Mouse (Mus musculus): ENCODE measurements around the gene Cobll1. TPM values are rescaled to one million over a fixed set of nuclear protein-coding genes. Genes with fewer than 3 reads are reported as not detected.

The Cobll1 gene
- total RNA-seq, 2 experiments from 2014 or later = 44.8 to 47.4 TPM

DNA sequence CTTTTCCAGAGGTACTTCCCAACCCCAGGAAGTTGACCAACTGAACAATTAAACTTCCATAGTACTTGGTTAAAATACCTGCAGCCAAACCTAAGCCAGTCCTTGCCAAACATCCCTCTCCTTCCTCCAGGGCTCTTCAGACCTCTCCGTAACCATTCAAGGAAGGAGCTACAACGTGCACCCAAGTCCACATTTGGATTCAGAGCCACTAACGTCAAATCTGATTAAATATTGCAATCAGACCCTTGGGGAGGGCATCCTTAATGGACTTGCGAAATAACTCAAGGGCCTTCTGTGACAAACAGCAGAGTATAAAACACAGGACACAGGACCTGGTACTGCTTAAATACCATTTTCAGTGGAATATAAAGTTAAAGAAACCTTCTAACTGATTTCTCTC lies 126.0 kb downstream of the Cobll1 start:
- intact Hi-C loops (cut with DNase I) = no loop called here
- DNase-seq = no peak

DNA sequence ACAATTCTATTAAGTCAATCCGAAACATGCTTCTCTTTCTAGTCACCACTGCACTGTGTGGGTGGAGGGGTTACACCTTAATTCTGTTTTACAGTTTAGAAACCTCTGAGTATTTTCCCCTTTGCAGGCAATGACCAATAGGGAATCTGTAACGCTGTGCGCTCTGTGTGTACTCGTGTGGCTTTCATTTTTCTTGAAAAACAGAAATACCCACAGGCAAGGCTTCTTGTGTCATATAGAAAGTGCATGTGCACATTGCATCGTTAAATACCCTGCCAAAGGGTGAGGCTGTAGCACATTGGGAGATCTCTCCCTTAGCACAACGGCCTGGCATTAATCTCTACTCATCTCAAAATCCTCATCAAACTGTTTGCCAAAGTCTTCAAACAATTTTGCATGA lies 134.6 kb downstream of the Cobll1 start:
- intact Hi-C loops (cut with DNase I) = no loop called here

DNA sequence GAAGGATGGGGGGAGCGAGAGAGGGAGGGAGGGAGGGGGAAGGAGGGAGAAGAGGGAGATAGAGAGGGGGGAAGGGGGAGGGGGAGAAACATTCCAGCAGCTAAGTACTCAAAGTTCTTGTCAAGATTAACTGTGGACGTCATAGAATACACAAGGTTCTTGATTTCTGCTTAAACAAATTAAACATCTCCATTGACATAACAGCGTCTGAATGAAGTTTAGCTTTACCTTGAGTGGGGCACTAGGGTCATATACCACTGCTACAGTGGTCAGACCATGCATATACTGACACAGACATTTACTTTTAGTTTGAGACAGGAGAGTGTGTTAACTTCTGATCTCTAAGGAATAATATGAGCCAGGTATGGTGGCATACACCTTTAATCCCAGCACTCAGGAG lies 135.4 kb downstream of the Cobll1 start:
- intact Hi-C loops (cut with DNase I) = no loop called here
- no peak for DNase-seq

More for the DNA sequence above, 134.6 kb downstream of the Cobll1 start:
- DNase-seq = no peak

DNA sequence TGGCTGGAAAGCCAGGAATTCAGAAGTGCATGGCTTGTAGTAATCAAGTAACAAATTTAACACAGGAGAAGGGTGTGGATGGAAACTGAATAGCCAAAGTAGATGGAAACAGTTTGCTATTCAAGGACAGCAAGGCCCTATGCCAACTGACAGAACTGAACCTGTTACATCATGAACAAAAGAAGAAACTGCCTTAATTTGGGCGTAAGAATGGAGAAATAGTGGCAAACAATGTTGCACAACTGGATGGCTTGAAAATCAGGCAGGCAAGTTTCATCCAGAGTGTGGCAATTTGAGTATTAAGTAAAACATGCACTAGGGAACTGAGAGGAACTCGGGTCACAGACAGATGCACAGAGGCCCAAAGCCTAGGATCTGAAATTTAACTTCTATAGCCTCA lies 137.8 kb downstream of the Cobll1 start:
- intact Hi-C loops (cut with DNase I) = no loop called here
- no peak for DNase-seq

DNA sequence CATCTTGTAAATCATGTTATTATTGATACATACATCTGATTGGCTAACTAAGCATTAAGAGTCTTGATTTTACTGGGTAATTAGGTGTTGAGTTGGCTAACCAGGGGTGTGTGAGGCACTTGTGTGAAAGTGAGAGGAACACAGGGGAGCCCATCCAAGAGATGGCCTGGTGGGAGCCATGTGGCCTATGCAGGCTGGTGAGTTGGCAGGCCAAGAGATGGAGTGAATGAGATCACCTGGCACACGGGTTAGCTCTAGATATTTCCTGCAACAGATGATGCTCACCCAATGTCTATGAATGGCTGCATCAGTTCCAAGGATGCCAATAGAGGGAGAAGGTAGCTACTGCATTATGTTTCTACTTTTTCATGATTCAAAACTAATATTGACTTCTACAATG lies 139.2 kb downstream of the Cobll1 start:
- intact Hi-C loops (cut with DNase I) = no loop called here
- no peak for DNase-seq

DNA sequence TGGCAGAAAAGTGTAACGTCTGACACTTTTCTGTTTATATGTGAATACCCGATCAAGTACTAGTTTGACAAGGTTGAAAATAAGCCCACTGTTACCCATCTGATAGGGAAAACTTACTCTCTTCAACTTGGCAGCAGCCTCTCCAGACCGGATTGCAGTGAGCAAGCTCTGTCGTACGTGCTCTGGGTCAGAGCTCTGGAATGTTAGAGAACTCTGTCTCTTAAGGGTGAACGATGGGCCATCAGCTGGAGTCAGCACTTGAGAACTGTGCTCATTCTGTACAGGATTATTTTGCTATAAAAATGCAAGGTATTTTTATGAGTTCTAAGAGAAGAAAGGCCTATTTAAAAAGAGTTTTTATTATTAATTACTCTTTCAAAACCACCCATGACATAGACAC lies 143.6 kb downstream of the Cobll1 start:
- intact Hi-C loops (cut with DNase I) = no loop called here
- DNase-seq = no peak

DNA sequence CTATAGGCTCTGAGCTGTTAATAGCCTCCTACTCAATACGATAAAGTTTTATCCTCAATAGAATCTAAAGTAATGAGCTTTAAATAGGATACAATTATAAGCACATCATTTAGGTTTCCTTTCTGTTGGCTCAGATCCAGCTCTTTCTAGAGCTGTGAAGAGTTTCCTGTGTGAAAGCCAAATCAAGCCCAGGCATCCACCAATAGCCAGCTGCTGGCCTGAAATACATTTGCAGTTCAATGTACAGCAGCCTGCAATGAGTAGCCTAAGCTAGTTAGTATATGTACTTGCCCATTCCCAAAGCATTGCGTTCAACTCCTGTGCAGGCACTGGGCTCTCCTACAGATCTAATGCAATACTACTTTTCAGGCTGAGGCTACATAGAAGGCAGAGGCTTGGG lies 145.2 kb downstream of the Cobll1 start:
- intact Hi-C loops (cut with DNase I) = no loop called here
- DNase-seq = no peak

DNA sequence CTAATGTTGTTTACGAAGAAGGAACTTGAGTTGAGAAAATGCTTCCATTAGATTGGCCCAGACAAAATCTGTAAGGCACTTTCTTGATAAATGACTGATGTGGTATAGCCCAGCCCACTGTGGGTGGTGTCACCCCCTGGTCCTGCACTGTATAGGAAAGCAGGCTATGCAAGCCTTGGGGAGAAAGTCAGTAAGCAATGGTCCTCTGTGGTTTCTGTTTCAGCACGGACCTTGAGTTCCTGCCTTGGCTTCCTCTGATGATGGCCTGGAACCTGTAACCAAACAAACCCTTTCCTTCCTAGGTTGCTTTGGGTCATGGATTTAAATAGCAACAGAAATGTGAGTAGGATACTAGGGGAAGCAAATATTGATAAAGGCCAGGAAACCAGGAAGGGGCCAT lies 148.2 kb downstream of the Cobll1 start:
- no peak for DNase-seq
- intact Hi-C loops (cut with DNase I) = no loop called here

DNA sequence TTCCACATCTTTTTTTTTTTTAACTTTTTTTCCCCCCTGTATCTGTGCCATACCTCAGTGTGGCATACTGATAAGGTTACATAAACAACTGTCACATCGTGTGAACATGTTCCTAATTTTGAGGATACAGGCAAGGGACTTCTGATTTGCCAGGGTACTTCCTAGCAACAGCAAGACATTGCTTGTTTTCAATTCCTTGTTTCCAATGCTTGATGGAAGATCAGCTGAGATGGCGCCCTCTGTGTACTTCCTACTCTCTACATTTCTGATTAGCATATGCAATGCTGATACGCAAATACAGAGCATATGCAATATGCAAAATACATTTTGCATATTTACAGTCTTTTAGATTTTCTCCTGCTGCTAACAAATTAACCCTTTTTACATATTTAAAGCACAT lies 152.0 kb downstream of the Cobll1 start:
- DNase-seq = no peak
- intact Hi-C loops (cut with DNase I) = no loop called here

DNA sequence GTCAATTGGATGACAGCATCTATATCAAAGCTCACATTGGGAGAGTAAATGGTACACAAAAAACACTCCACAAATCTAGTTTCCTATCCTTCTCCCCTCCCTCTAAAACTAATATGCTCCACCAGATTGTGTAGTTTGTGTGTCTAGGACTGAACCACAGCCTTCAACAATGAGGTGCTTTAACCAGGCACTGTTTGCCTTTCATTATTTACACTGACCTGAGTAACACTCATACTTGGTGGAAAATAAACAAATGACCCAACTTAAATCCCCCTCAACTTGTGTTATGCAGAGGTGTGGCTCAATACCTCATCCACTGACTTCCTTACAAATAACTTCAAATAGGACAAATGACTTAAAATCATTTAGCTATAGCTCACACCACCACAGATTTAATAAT lies 155.8 kb downstream of the Cobll1 start:
- no peak for DNase-seq
- intact Hi-C loops (cut with DNase I) = no loop called here

DNA sequence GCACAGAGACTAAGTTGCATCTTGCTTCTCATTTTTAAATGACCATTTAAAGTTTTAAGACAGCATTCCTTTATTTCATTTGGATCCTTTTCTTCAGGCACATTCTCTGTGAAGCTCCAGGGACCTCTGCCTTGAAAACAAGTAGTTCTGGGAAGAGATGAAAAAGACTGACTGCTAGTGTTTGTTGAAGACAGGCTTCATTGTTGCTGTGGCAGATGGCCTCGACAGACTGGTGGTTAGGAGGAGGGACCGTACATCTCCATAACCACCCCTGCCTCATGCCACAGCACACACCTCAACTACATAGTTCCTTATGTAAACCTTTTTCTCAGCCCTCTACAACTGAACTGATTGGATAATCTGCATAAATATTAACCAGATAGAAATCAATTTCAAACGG lies 161.7 kb downstream of the Cobll1 start:
- no peak for DNase-seq
- intact Hi-C loops (cut with DNase I) = no loop called here

DNA sequence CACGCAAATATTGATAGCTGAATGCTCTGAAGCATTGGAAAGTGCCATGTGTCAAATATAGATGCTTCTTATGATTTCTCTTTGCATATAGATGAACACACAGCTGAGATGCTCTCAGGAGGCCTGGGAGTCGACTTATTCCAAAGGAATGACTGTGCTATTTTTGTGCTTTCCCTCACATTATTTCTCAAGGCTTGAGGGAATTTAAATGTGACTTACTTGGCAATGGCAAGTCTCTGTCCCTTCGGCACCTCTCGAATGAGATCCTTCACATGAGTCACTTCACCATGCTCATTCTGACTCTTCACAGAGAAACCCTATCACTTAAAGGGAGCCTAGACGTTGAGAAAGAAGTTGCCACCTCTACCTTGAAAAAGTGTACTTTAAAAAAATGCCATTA lies 163.4 kb downstream of the Cobll1 start:
- intact Hi-C loops (cut with DNase I) = no loop called here
- no peak for DNase-seq

DNA sequence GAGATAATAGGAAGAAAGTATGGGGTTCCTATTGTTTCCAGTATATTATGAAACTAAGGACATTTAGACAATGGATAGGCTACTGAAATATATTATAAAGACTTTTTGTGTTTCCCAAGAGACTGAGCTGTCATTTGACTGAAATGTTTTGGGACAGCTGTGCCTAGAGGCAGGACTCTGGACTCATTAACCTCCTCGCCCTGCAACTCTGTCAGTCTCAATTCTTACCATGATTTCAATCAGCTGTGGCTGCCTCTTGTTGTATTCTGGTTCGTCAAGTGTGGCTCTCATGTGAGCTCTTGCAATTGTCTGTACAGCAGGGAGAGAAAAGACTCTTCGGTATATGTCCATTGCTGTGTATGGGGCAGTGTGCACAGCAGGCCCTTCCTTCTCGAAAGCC lies 163.8 kb downstream of the Cobll1 start:
- intact Hi-C loops (cut with DNase I) = no loop called here

DNA sequence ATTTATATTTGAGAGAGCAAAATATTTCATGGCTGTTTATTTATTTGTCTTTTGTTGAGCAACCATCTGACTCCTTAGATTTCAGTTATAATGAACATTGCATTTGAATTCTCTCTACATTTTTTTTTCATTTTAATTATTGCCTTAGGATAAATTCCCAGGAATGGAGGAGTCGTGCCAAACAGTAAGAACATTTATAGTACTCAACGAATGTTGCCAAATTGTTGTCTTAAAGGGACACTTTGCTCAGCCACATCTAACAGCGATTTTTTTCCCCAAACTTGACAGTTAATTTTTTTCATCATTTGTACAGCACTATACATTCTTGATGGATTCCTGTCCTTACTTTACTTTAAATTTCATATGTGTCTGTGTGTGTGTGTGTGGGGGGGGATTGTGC lies 167.0 kb downstream of the Cobll1 start:
- DNase-seq = no peak
- intact Hi-C loops (cut with DNase I) = no loop called here

More for the DNA sequence above, 163.8 kb downstream of the Cobll1 start:
- DNase-seq = no peak

DNA sequence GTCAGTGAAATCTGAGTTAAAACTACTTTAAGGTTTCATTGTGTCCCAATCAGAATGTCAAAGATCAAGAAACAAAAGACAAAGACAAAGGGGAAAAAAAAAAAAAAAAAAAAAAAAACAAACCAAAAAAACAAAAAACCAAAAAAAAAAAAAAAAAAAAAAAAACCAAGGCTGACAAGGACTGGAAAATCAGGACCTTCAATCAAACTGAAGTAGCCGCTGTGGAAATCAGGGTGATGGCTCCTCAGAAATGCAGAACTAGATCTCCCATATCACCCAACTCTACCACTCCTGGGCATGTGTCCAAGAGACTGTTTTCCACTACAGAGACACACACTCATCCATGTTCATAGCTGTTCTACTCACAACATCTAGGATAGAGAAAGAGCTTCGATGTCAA lies 185.4 kb downstream of the Cobll1 start:
- intact Hi-C loops (cut with DNase I) = no loop called here
- DNase-seq = no peak

DNA sequence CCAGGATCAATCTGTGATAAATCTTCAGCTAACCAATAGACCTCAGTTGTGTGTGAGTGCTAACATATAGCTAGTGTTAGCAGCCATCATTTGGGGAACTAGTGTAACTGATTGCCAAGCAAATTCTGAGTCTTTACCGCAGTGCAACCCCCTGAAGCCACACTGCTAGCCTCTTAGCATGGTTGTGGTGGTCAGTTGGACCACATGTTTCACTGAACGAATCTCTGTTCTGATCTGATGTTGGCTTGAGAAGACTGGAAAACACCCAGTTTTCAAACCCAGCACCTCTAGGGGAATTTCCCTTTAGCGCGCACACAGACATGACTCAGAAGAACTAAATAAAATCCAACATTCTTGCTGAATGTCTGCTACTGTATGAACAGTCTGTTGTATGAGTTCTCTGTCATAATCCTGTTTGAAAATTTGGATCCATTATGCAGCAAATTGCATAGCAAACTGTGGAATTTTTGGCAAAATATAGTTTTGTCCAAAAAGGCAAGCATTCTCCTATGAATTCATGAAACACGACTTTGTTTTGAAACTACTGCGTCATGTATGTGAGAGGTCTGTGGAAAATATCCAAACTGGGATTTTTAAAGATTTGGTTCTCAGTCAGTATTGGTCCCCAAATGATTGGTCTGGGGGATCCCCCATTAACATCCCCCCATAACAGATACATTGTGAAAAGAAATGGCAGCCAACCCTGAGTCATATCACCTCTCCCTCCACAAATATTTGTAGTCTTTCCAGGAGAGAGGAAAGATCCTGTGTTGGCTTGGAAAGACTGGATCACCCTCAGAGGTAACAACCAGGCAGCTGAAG lies 186.8 kb downstream of the Cobll1 start:
- DNase-seq = no peak
- intact Hi-C loops (cut with DNase I) = no loop called here

DNA sequence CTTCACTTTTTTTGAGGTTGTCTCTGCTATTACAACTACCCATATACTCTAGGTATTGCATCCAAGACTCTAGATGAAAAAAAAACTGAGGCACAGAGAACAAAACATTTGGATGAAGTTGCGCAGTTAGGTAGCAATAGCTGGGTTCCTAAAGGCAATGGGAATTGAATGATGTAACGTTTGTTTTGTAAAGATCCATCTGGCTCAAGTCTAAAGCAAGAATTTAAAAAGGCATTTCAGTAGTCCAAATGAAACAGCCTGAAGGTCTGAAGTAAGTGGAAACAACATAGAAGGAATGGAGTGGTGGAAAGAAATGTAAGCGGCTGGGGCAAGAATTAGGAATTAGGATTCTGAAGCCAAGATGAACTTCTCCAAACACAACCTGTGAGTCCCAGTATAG lies 188.4 kb downstream of the Cobll1 start:
- no peak for DNase-seq
- intact Hi-C loops (cut with DNase I) = no loop called here

DNA sequence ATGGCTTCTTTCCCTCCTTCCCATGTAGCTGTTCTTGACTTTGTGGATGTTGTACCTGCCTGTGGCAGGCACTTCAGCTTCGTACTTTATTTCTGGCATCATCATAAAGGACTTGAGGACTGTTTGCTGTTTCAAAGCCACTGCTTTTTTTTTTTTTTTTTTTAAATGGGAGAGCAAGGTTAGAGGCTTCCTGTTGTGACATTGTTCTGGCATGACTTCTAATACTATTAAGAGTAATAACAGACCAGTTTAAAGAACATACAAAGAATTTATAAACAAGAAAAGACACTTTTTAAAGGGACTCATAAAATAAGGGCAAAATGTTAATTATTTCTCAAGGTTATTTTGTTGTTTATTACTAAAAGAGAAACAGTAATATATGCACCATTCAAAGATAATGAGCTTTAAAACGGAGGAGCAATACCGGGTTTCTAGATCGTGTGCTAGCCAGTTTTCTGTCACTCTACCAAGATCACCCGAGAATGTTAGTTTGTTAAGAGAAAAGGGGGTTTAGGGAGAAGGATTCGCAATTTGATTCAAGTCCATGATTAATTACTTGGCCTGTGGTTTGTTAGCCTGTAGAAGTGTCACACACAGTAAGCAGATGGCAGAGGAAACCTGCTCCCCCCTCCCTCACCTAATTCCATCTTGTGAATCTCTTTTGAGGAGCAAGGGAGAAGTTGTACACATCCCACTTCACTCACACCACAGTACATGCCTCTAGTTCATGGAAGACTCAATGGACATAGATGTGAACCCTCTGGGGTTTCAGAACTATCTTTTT lies 190.8 kb downstream of the Cobll1 start:
- DNase-seq = no peak
- intact Hi-C loops (cut with DNase I) = no loop called here

Data from heart, postnatal 10 days (tissue).